Mouse (Mus musculus): Measurements from ENCODE around the gene Sftpa1.
A peak's percentile ranks its signal among the peaks of the same experiment; 100 is the strongest.

Gene Sftpa1

GRCm38 (mm10) chr14:41140686-41141085, 9.1 kb downstream of the Sftpa1 start:
- peak; percentile 99 for TF ChIP-seq GATA4 (IDR thresholded peaks at IDR 0.05; ENCODE audit: insufficient replicate concordance, low read length)

- no peak for TF ChIP-seq GATA4 (IDR thresholded peaks at IDR 0.05; ENCODE audit: insufficient replicate concordance, low read length)
Measured at GRCm38 (mm10) chr14:41146035-41146434, 14.5 kb downstream of the Sftpa1 start.

DNA sequence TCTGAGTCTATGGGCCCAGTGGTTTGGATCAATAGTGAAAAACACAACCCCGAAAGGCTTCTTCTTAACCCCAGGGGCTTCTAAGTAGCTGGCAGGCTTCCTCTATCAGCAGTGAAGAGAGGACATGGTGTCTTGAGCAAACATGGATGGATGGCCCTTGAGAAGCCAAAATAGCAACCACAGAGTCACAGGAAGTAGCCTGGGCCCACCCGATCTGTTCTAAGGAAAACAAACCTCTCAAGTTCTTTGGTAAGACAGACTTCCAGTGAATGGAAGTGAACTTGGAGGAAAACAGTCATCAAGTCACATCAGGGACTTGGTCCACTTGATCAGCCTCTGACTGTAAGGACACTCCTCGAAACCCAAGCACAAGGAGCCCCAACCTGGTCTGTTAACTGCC, 15.3 kb downstream of the Sftpa1 start:
- no peak for TF ChIP-seq GATA4 (IDR thresholded peaks at IDR 0.05; ENCODE audit: insufficient replicate concordance, low read length)

- no peak for TF ChIP-seq GATA4 (IDR thresholded peaks at IDR 0.05; ENCODE audit: insufficient replicate concordance, low read length)
Measured at GRCm38 (mm10) chr14:41147356-41147755, 15.8 kb downstream of the Sftpa1 start.

GRCm38 (mm10) chr14:41151220-41151898, 19.8 kb downstream of the Sftpa1 start, which contains the start of gene Mbl1:
Gene Mbl1 (plus strand): TSS chr14:41151458.
- TF ChIP-seq GATA4 (IDR thresholded peaks at IDR 0.05; ENCODE audit: insufficient replicate concordance, low read length) = no peak

DNA sequence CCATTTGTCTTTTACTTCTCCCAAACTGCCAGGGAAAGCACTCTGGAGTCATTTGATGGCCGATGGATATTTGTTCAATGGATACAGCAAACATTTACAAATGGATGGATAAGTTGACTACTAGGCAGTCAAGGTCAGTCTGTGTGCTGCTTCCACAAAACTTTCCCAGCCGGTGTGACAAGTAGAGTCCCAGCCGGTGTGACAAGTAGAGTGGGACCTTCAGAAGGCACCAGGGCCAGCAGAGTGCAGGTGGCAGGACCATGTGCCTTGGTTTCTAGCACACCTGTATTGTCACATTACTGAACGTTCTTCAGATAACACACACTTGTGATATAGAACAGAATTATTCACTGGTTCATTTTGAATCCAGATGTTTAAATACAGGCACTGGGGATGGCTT, 28.5 kb downstream of the Sftpa1 start:
- TF ChIP-seq GATA4 (IDR thresholded peaks at IDR 0.05; ENCODE audit: insufficient replicate concordance, low read length) = no peak

DNA sequence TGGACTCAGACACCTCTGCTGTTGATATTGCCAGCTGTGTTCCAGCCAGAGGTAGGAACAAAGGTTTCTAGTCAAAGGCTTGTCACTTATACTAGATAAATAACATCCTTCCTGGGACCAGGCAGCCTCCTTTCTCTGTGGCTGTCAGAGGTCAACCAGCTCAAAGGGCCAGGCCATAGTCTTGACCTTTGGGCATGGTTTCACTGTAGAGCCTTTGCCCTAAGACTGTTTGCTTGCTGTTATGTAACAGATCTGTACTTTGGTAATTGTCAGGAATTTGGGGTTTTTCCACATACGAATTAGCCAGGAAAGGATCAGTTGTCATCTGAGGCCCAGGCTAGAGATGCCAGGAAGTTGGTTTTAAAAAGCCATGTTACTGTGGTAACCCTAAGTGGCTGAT, 29.2 kb downstream of the Sftpa1 start:
- peak; percentile 40; the same call in 1 of the 2 replicates for TF ChIP-seq GATA4 (IDR thresholded peaks at IDR 0.05; ENCODE audit: insufficient replicate concordance, low read length)

- TF ChIP-seq GATA4 (IDR thresholded peaks at IDR 0.05; ENCODE audit: insufficient replicate concordance, low read length) = no peak
Measured at GRCm38 (mm10) chr14:41162663-41163062, 31.1 kb downstream of the Sftpa1 start.

GRCm38 (mm10) chr14:41167278-41167677, 35.7 kb downstream of the Sftpa1 start:
- no peak for TF ChIP-seq GATA4 (IDR thresholded peaks at IDR 0.05; ENCODE audit: insufficient replicate concordance, low read length)

DNA sequence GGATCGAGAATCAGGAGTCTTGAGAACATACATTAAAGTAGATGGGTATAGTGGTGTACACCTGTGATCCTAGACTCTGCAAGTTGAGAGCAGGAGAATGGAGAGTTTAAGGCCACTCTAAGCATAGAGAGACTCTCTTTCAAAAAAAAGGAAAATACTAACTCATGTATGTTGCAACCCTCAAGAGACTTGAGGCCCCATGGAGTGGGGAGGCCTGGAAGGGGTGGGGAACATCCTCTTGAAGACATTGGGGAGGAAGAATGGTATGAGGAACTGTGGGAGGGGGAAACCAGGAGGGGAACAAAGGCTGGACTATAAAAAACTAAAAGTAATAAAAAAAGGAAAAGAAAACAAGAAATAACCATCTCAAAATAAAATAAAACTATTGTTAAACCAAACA, 37.0 kb downstream of the Sftpa1 start:
- no peak for TF ChIP-seq GATA4 (IDR thresholded peaks at IDR 0.05; ENCODE audit: insufficient replicate concordance, low read length)

- no peak for TF ChIP-seq GATA4 (IDR thresholded peaks at IDR 0.05; ENCODE audit: insufficient replicate concordance, low read length)
Measured at GRCm38 (mm10) chr14:41170514-41170913, 38.9 kb downstream of the Sftpa1 start.

DNA sequence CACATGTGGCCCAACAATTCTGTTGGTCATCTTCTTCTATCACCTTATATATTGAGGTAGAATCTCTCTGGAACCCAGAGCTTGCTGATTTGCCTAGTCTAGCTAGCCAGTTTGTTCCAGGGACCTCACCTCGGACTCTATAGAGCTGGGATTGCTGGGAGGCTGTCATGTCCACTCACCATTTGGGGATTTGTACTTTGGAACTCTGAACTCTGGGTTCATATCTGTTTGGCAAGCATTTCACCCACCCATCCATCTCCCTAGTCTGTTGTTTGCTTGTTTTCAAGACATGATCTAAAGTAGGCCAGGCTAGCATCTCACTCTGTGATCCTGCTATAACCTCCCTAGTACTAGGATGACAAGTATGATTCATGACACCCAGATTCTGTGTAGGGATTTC, 43.2 kb downstream of the Sftpa1 start:
- TF ChIP-seq GATA4 (IDR thresholded peaks at IDR 0.05; ENCODE audit: insufficient replicate concordance, low read length) = no peak

- no peak for TF ChIP-seq GATA4 (IDR thresholded peaks at IDR 0.05; ENCODE audit: insufficient replicate concordance, low read length)
Measured at GRCm38 (mm10) chr14:41185059-41185821, 53.7 kb downstream of the Sftpa1 start, which contains the start of gene Sftpd. Gene Sftpd (minus strand): TSS chr14:41185149.
